Mouse (Mus musculus) heart, postnatal 4 days (tissue): ENCODE results near the gene Slc5a10. TPM values are rescaled to one million over a fixed set of nuclear protein-coding genes. Genes with fewer than 3 reads are reported as not detected.

Experiments
- DNase-seq: peaks from one replicate; pipeline ENCODE4 v3.0.0; 2021
- total RNA-seq, 2 experiments: library from RNA; stranded (reverse); gene quantifications; 2 replicates each; pipeline ENCODE4 v1.2.3; 2021

Gene Slc5a10
- total RNA-seq, 2 experiments from 2014 or later = not detected

DNA sequence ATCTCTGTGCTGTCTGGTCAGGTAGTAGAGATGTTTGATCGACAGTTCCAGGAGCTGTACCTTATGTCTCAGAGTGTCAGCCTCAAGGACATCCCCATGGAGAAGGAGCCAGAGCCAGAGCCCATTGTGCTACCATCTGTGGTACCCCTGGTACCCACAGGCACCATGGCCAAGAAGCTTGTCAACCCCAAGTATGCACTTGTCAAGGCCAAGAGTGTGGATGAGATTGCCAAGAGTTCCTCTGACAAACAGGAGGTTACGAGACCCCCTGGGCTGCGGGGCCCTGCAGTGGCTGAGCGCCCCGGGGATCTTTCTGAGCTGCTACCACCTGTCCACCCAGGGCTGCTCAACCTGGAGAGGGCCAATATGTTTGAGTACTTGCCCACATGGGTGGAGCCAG lies 18.1 kb downstream of the Slc5a10 start:
- no peak for DNase-seq

DNA sequence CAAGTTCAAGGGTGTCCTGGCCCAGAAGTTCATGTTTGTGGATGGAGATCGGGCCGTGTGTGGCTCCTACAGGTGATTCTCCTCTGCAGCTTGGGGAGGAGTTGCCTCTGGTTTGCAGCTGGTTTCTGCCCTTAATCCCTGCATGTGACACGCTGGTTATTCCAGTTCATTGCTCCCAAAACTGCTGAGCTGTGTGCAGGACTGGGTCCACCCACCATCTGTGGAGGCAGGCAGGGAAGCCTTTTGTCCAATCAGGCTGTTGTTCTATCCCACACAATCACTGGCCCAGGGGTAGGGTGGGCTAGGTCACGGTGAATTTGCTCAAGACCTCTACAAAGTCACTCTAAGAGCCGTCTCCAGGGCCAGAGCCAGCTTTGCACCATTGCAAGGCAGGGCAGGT lies 18.9 kb downstream of the Slc5a10 start:
- no peak for DNase-seq

DNA sequence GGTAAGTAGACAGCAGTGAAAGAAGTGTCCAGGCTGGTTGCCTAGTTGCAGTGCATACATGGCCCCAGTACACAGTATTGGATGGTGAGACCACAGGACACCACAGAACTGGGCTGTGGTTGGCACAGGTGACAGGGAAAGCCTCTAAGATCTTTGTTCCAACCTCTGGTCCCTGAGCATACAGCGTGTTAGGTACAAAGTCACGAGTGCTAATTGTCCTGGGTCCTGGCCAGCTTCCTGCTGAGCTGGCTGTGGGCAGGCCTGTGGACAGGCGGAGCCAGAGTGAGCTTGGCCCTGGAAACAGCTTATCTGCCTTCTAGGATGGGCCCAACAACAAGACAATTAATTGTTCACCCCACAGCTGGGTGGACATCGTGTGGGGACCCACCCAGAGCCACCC lies 20.7 kb downstream of the Slc5a10 start:
- DNase-seq = peak; percentile 28

DNA sequence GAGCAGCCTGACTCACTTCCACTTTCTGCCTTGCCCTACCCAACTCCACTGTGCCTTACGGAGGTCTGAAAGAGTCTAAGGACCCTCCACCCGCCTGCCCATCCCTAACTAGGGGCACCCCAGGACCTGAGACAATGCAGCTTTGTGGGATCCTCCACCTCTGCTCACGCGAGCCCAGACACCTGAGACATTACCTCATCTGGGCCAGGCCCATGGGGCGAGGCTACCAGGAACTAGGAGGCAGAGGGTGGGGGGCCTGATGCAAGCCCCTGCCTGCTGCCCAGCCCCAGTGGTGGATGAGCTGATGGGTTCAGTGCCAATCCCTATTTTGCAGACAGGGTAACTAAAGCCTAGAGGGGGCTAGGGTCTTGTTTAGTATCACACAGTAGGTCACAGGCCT lies 21.2 kb downstream of the Slc5a10 start:
- DNase-seq = no peak

DNA sequence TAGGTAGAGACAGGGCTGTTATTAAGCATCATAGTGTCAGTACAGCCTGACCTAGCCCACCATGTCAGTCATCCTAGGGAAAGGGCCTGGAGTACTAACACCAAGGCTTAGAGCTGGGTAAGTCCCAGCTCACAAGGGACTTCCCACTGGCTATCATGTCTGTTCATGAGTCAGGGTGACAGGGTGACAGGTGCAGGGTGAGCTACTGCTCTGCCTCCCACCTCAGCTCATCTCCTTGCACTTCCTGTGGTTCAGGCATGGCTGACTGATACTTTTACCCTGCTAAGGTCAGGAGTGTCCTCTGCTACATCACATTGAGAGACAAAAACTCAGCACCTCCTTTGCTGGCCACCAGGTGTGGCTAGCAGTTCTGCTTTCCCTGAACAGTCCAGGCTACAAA lies 21.8 kb downstream of the Slc5a10 start:
- DNase-seq = no peak

DNA sequence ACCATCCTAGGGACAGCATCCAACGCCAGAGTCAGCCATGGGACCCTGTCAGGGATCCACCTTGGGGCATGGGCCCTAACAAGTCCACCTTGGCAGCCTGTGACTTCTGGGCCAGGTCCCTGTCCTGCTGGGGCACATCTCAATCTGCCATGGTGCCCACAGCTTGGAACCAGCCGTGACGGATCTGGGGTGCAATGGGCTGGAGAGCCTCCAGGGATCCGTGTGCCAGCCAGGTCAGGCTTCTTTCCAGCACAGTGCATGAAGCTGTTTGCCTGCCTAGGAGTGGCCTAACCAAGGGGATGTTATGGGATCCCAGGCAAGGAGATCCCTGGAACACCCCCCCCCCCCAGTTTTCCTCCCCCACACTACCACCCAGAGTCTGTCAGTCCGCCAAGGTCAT lies 27.6 kb downstream of the Slc5a10 start:
- no peak for DNase-seq

DNA sequence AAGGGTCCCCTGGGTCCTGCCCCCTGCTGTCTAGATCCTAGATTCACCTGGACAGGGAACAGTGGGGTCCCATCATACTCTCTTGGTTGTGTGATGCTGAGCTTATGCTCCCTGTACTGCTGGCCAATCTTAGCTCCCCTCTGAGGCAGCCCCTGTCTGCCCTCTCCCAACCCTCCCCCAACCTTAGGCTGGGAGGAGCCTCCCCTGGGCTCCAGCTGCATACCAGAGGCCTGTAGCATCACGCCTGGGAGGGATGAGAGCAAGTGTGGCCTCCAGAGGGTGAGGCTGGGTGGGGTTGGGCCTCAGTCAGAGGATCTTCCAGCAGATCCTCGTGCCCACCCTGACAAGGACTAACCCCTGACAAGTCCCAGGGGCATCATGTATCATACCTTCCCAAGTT lies 33.0 kb downstream of the Slc5a10 start:
- no peak for DNase-seq

DNA sequence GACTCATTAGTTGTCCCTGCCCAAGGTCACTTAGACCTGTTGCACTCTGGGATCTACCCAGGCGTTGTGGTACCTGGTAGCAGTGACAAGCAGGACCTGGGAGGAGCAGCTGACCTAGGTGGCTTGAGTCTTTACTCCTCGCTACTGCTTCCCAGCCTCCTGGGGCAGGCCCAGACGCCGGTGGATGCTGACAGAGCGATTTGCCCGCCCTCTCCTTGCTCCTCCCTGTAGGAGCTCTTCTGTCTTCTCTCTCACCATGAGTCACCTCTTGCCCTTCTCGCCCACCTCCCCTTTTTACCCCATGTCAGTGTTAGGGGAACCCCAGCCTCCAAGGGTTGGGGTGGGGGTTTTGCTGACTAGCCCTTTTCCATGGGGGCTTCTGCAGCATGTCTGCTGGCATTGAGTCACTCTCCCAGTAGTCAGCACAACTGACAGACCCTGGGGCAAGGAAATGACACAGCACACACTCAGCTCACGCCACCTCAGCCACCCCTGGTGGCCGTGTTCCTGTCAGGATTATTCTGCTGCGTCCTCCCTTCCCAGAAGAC lies 33.6 kb downstream of the Slc5a10 start:
- DNase-seq = no peak

DNA sequence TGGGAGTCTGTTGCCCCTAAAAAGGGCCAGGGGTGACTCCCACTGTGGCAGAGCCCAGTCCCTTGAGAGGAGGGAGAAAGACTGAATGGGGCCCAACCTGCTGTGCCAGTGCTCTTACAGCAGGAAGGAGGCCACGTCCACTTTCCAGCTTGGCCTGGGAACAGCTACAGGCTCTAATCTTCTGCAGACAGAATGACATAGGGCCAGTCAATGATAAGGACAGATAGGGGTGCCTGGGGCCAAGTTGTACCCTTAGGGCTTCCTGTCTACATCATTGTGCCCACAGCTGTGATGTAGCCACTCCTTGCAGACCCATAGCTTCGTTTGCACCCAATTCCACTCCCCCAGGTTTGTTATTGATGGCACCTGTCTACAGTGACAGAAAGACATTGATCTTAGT lies 34.5 kb downstream of the Slc5a10 start:
- DNase-seq = no peak

DNA sequence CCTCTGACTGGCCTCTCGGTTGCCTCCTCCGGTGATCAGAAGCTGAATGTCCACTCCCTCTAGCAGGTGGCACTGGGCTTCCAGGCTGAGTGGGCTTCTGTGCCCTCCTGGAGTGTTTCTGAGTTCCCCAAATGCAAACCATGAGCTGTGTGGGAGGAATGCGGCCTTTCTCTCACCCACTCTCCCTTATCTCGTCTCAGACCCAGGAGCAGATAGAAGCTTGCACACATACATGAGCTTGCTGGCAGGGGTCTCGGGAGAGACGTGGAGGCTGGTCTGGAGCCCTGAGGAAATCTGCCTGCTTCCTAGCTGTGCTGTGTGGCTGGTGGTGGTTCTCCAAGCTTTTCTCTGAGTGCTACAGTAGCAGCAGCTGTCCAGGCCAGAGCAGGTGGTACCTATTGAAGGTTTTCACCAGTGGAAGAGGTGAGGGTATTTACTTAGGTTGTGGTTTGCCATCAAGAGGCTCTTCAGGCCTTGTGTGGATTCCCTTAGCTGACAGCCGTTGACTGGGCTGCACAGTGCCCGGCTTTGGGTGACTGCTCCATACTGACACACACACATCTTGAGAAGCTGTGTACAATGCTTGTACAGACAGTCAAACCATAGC lies 35.4 kb downstream of the Slc5a10 start:
- no peak for DNase-seq

DNA sequence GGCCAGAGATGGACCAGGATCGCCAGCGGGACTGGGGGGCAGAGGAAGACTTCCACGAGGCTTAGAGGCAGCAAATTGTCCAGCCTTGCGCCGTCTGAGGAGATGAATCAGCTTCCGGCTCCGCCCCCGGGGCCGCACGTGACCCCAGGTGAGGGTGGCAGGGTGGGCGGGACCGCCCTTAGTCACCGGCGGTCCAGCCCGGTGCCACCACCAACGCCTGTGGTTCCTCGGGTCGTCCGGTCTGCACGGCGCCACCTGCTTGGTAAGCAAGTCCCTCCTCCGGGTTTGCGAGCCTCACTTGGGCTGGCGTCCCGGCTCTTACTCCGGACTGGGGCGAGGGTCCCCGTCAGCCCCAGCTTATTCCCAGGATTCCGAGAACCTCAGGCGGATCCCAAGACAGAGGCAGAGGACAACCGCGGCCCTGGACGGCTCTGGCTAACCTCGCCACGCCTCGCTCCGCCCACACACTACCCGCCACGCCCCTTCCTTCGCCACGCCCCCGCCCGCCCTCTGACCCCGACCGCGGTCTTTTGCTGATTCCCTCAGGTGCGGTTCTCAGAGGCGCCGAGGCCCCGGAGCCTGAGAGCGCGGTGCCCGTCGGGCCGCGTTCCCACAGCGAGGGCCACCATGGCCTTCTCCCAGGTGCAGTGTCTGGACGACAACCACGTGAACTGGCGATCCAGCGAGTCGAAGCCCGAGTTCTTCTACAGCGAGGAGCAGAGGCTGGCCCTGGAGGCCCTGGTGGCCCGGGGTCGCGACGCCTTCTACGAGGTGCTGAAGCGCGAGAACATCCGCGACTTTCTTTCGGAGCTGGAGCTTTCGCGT lies 36.5 kb downstream of the Slc5a10 start, which contains the start of gene Fam83g:
Gene Fam83g (plus strand): TSS at position 185 of the 825 bp plus-strand sequence.
- DNase-seq = peak; percentile 59

DNA sequence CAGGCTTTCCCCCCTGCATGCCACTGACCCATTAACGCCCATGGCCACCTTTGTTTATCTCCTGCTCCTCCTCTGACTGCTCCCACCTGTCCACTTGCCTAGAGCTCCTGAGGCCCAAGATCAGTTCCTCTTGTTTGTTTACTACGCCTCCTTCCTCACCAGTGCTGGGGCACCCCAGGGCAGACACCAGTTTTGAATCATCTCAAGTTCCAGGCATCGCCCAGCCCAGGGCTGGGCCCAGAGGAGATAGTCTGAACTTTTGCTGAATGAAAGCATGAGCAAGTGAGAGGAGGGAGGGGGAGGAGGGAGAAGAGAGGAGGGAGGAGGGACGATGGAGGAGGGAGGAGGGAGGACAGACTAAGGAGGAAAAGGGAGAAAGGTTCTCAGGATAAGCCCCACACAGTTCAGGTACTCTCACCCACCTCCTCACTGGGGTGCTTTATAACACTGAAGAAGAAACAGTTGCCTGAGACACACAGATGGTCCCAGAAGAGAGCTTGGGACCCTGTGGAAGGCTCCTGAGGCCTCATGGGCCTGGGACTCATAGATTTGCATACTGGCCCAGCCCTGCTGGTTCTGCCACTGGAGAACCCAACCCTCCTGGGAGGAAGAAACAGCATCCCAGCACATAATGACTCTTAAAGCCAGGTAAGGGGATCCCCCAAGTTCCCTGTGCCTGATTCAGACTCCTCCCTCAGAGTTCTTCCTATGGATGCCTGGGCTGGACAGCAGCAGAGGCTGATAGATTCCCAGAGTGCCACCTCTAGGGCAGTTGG lies 41.3 kb downstream of the Slc5a10 start:
- no peak for DNase-seq

DNA sequence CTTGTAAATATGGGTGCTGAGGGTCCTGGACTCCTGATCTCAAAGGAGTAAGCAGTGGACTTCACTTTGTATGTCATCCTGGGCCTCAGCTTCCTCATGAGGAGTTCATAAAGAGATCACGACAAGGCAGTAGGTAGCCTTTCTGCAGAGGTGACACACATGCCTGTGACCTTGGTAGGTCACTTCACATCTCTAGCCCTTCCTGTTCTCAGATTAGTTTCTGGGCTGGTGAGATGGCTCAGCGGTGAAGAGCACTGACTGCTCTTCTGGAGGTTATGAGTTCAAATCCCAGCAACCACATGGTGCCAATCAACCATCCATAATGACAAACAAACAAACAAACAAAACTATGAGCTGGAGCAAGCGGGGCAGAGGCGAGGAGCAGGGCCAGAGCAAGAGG lies 42.9 kb downstream of the Slc5a10 start:
- DNase-seq = no peak

DNA sequence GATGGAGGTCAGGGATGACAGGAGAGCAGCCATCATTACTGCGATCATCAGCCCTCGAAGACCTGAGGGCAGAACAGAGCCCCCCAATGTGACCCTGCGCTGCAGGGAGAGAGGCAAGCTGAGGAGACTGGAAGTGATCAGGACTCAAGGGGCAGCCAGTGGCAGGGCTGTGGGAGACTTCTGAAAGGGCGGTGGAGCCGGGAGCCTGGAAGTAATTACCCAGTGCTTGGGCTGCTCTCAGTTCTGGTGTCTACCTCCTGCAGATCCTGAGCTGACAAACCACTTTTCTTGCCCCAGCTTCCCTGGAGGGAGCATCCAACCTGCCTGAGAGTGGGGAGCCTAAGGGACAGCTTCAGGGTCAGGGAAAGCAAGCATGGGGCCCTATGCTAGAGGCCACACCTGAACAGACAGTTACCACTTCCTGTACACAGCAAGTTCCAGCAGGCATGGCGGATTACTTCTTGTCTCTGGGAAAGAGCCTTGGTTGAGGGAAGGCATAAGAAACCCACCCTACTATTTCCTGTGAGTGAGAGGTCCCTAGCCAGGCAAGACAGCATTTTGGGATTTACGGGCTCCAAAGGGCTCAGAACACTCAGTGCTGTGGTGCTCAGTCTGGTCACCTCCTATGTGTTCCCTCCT lies 44.3 kb downstream of the Slc5a10 start:
- no peak for DNase-seq

DNA sequence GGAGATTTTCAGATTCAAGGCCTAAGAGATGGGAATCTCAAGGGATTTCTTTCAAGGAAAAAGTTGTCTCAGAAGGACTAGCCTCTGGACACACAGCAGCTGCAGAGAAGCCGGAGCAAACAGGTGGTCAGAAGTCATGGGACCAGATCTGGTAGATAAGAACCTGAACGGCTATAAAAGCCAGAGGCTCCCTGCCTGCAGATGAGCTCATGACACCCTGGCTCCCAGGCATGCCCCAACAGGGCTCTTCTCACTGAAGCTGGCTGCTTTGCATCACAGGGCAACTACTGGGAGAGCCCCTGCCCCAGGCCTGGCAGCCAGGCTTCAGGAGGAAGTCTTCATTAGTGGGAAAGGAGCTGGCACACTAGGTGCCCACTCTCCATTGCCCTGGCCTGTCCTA lies 45.3 kb downstream of the Slc5a10 start:
- no peak for DNase-seq

DNA sequence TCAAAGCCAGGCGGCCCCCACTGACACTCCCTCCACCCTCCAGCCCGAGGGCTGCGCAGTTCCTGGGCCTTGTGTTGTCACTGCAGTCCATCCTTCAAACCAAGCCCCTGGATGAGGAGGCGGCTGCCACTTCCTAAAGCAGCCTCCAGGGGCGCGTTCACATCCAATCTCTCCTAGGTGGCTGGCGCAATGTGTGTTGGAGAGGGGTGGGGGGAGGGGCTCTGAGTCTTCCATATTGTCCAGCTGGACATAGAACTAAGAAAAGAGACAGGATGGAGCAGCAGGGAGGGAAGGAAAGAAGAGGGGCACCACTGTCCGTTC lies 45.8 kb downstream of the Slc5a10 start:
- DNase-seq = peak; percentile 45

DNA sequence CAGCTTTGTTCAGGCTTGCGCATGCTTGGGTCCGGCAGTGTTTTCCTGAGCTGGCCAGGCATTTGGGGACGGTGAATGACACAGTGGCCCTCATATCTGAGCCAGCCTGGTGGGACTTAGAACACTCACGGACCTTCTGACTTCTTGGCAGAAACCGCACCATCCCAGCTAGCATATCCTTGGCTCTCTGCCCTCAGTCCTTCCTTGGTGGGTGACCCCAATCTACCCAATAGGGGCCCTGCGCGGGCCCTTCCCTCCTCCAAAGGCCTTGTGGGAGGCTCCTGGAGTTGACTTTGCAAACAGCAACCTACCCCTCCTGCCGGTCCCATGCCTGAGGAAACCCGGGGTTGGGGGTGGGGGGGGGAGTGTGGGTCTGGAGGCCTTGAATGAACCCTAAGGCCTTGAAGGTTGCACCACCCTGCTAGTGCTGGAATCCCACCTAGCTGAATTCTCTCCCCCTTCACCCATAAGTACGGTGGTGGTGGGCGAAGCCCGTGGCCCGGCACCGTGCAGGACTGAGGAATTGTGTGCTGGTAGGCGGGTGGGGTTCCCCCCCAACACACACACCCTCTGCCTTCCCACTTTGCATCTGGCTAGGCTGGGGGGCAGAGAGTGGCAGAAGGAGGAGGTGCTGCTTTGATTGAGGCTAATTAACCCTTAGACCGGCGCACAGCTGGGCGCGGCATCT lies 46.3 kb downstream of the Slc5a10 start:
- DNase-seq = no peak

DNA sequence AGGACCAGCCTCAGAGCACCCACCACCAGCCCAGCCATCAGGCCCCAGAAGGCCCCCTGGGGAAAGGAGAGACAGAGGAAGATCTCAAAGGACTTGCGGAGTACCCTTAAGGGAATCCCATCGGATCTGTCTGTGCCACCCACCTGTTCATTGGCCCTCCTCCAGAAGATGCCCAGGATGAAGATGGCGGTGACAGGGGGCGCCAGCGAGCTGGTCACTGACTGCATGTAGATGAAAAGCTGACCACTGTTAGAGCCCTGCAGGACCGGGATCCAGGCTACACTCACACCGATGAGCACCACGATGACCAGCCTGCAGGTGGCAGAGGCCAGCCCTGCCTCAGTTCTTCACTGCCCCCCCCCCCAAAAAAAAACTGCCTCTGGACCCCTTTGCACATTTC lies 46.9 kb downstream of the Slc5a10 start:
- DNase-seq = peak; percentile 41

DNA sequence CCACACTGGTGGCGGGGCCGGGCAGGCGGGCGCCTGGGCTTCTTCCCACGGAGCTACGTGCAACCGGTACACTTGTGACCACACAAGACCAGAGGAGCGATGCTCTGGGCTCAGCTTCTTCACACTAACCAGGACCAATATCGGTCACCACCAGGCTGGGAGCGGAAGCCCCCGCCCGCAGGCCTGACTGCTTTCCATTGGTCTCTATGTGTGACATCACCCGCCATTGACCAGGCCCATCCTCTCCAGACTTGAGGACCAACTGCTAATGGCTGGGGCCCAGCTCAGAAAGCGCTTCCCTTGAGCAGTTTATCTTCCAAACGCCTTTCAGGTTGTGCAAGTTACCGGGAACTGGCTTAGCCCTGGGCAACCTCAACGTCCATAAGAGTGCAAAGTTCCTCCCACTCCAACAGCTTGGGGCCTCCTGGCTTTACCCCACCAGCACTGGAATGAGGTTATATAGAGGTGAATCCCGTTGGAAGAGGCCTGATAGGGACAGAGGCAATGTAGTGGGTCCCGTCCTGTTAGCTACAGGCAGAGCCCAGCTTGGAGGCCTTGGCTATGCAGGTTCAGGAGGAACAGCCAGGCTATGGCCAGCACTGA lies 48.7 kb downstream of the Slc5a10 start:
- DNase-seq = no peak

DNA sequence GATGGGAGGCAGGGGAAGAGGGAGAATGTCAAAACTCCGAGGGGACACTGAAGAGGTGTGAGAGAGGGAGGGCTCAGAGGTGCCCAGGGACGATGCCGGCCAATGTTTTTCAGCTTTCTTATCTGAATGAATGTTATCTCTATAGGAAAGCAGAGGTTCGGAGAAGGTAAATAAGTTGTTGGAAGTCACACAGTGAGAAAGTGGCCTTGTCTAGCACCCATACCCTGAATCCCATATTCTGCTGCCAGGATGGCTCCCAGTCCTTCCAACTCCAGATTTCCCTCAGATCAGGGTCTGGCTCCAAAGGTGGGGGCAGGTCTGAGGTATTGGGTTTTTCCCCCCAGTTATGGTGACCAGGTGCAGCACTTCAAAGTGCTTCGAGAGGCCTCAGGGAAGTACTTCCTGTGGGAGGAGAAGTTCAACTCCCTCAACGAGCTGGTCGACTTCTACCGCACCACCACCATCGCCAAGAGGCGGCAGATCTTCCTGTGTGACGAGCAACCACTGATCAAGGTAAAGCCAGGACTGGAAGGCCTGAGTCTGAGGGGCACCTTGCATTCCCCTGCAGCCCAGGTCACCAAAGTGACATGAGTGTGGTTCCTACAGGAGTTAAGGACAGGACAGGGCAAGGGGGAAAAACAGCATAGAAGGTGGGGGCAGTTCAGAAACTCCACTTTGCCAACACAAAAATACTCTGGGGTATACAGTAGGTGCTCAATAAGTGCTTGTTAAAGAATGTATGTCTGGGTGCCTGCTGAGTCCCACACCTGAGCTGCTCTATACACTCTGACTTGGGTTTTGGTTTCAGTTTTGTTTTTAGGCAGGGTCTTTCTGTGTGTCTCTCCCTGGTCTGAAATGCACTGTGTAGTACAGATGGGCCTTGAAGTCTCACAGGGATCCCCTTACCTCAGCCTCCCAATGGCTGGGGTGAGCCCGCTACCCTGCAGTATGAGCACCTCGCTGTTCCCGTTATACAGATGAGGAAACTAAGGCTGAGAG lies 50.8 kb downstream of the Slc5a10 start:
- DNase-seq = no peak
